Comparison of ENCODE assay signal across 17 mouse cellular contexts in the genomic region with DNA sequence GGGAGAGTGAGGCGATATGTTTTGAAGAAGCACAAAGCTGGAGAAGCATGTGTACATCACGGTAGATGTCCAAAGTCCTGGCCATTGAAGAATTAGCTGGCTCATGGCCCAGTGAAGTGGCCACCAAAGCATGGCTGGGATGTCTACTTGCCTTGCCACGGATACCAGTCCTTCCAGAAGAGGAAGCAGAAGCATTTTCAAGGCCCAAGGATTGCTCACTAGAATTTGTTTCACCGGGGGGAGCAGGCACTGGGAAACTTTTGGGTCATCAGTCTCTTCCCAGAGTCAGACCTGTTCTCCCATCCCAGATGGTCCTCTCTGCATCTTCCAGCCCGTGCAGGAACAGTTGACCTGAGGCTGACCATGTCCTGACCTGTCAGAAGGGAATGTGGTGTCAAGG.
"Had no signal": no experiment of that assay in that cellular context is flagged by ENCODE, and none has a peak within 500 bp of the region (broad histone marks: within the 10 kb centered on the region; RNA-seq: fewer than 3 reads in every experiment).

No protein-coding gene starts in this region.

- H3K4me2 ChIP-seq: intestine, embryonic 15.5 days; kidney, embryonic 15.5 days; liver, embryonic 13.5 days; lung, embryonic 14.5 days; midbrain, embryonic 13.5 days; stomach, embryonic 15.5 days had no signal

- H3K9ac ChIP-seq: intestine, embryonic 15.5 days; kidney, embryonic 15.5 days; liver, embryonic 13.5 days; lung, embryonic 14.5 days; midbrain, embryonic 13.5 days; stomach, embryonic 15.5 days had no signal

- H3K27ac ChIP-seq: intestine, embryonic 15.5 days; kidney, embryonic 15.5 days; left cerebral cortex, adult 2 months; liver, embryonic 13.5 days; macrophage; midbrain, embryonic 13.5 days; stomach, embryonic 15.5 days had no signal

- DNase-seq: kidney, adult 8-10 months; kidney, postnatal 10 days; kidney, postnatal 36 days; layer of hippocampus, postnatal 36 days; liver, embryonic 13.5 days; lung, embryonic 14.5 days; right cerebral cortex, postnatal 25 days; spleen, adult 18-20 months; thymus, adult 2 months; thymus, postnatal 14 days had no signal

- H3K4me3 ChIP-seq: intestine, embryonic 15.5 days; kidney, embryonic 15.5 days; left cerebral cortex, adult 2 months; liver, embryonic 13.5 days; midbrain, embryonic 13.5 days; stomach, embryonic 15.5 days had no signal

- H3K27me3 ChIP-seq: intestine, embryonic 15.5 days; kidney, embryonic 15.5 days; liver, embryonic 13.5 days; midbrain, embryonic 13.5 days; stomach, embryonic 15.5 days had no signal

- ATAC-seq: intestine, embryonic 15.5 days; lung, postnatal 0 days; midbrain, embryonic 13.5 days had no signal

- H3K36me3 ChIP-seq: intestine, embryonic 15.5 days; kidney, embryonic 15.5 days; liver, embryonic 13.5 days; midbrain, embryonic 13.5 days; stomach, embryonic 15.5 days had no signal

- H3K4me1 ChIP-seq: intestine, embryonic 15.5 days; liver, embryonic 13.5 days; stomach, embryonic 15.5 days had no signal

- H3K9me3 ChIP-seq: intestine, embryonic 15.5 days; kidney, embryonic 15.5 days; liver, embryonic 13.5 days; midbrain, embryonic 13.5 days; stomach, embryonic 15.5 days had no signal
